Mouse (Mus musculus): Measurements from ENCODE around the gene Efcab6.

Gene Efcab6

GRCm38 (mm10) chr15:84058841-84059240, 6.3 kb downstream of the Efcab6 start:
- no peak for DNase-seq (ENCODE audit: low spot score)

- DNase-seq (ENCODE audit: low spot score): no peak
These were observed 9.1 kb downstream of the Efcab6 start for GRCm38 (mm10) chr15:84056083-84056482.

GRCm38 (mm10) chr15:84053859-84054258, 11.3 kb downstream of the Efcab6 start:
- DNase-seq (ENCODE audit: low spot score): peak; percentile 55

- DNase-seq (ENCODE audit: low spot score): no peak
These were observed 11.9 kb downstream of the Efcab6 start for GRCm38 (mm10) chr15:84053240-84053639.

GRCm38 (mm10) chr15:84052390-84052789, 12.8 kb downstream of the Efcab6 start:
- DNase-seq (ENCODE audit: low spot score): no peak

GRCm38 (mm10) chr15:84049570-84049969, 15.6 kb downstream of the Efcab6 start:
- DNase-seq (ENCODE audit: low spot score): no peak

GRCm38 (mm10) chr15:84045562-84045961, 19.6 kb downstream of the Efcab6 start:
- no peak for DNase-seq (ENCODE audit: low spot score)

- no peak for DNase-seq (ENCODE audit: low spot score)
These were observed 28.1 kb downstream of the Efcab6 start for GRCm38 (mm10) chr15:84037067-84037466.

- DNase-seq (ENCODE audit: low spot score): no peak
These were observed 39.5 kb downstream of the Efcab6 start for GRCm38 (mm10) chr15:84025651-84026050.

GRCm38 (mm10) chr15:84024851-84025250, 40.3 kb downstream of the Efcab6 start:
- DNase-seq (ENCODE audit: low spot score): no peak

- DNase-seq (ENCODE audit: low spot score): no peak
These were observed 55.7 kb downstream of the Efcab6 start for GRCm38 (mm10) chr15:84009366-84010083.

GRCm38 (mm10) chr15:84004306-84004705, 60.9 kb downstream of the Efcab6 start:
- DNase-seq (ENCODE audit: low spot score): no peak

GRCm38 (mm10) chr15:83999071-83999470, 66.1 kb downstream of the Efcab6 start:
- no peak for DNase-seq (ENCODE audit: low spot score)

GRCm38 (mm10) chr15:83998586-83998985, 66.6 kb downstream of the Efcab6 start:
- DNase-seq (ENCODE audit: low spot score): no peak

- DNase-seq (ENCODE audit: low spot score): no peak
These were observed 67.1 kb downstream of the Efcab6 start for GRCm38 (mm10) chr15:83998115-83998514.

GRCm38 (mm10) chr15:83997550-83997949, 67.6 kb downstream of the Efcab6 start:
- DNase-seq (ENCODE audit: low spot score): no peak

GRCm38 (mm10) chr15:83996864-83997263, 68.3 kb downstream of the Efcab6 start:
- no peak for DNase-seq (ENCODE audit: low spot score)

- DNase-seq (ENCODE audit: low spot score): no peak
These were observed 73.0 kb downstream of the Efcab6 start for GRCm38 (mm10) chr15:83992191-83992590.

GRCm38 (mm10) chr15:83991461-83991860, 73.7 kb downstream of the Efcab6 start:
- DNase-seq (ENCODE audit: low spot score): no peak

- DNase-seq (ENCODE audit: low spot score): no peak
These were observed 75.9 kb downstream of the Efcab6 start for GRCm38 (mm10) chr15:83989241-83989640.

GRCm38 (mm10) chr15:83988087-83988486, 77.1 kb downstream of the Efcab6 start:
- no peak for DNase-seq (ENCODE audit: low spot score)

GRCm38 (mm10) chr15:83982186-83982936, 82.8 kb downstream of the Efcab6 start:
- DNase-seq (ENCODE audit: low spot score): no peak

- DNase-seq (ENCODE audit: low spot score): no peak
These were observed 86.3 kb downstream of the Efcab6 start for GRCm38 (mm10) chr15:83978865-83979264.
